Mouse (Mus musculus): ENCODE measurements around the gene Syt7.

The Syt7 gene

GRCm38 (mm10) chr19:10389391-10390098 is 655 bp downstream of the Syt7 start:
- DNase-seq, result peak; percentile 71

- peak; percentile 80 for DNase-seq
Measured at GRCm38 (mm10) chr19:10390099-10390680, 1.3 kb downstream of the Syt7 start.

GRCm38 (mm10) chr19:10391028-10391427 is 2.1 kb downstream of the Syt7 start:
- DNase-seq, result peak; percentile 32

GRCm38 (mm10) chr19:10391995-10392394 is 3.1 kb downstream of the Syt7 start:
- DNase-seq, result peak; percentile 81

- peak; percentile 83 for DNase-seq
Measured at GRCm38 (mm10) chr19:10393471-10393870, 4.6 kb downstream of the Syt7 start.

GRCm38 (mm10) chr19:10393874-10394500 is 5.1 kb downstream of the Syt7 start:
- peak; percentile 65 for DNase-seq

- peak; percentile 66 for DNase-seq
Measured at GRCm38 (mm10) chr19:10395174-10395573, 6.3 kb downstream of the Syt7 start.

- DNase-seq, result peak; percentile 41
Measured at GRCm38 (mm10) chr19:10396962-10397361, 8.1 kb downstream of the Syt7 start.

GRCm38 (mm10) chr19:10397479-10398153 is 8.7 kb downstream of the Syt7 start:
- peak; percentile 65 for DNase-seq

GRCm38 (mm10) chr19:10398296-10398695 is 9.4 kb downstream of the Syt7 start:
- DNase-seq, result peak; percentile 65

- DNase-seq, result peak; percentile 90
Measured at GRCm38 (mm10) chr19:10402771-10403494, 14.0 kb downstream of the Syt7 start.

- peak; percentile 62 for DNase-seq
Measured at GRCm38 (mm10) chr19:10403593-10404380, 14.9 kb downstream of the Syt7 start.

- DNase-seq, result peak; percentile 71
Measured at GRCm38 (mm10) chr19:10404424-10404823, 15.5 kb downstream of the Syt7 start.

- DNase-seq, result peak; percentile 29
Measured at GRCm38 (mm10) chr19:10404911-10405310, 16.0 kb downstream of the Syt7 start.

- DNase-seq, result no peak
Measured at GRCm38 (mm10) chr19:10413701-10414242, 24.9 kb downstream of the Syt7 start.

- peak; percentile 63 for DNase-seq
Measured at GRCm38 (mm10) chr19:10415508-10415907, 26.6 kb downstream of the Syt7 start.

GRCm38 (mm10) chr19:10416889-10417288 is 28.0 kb downstream of the Syt7 start:
- peak; percentile 88 for DNase-seq

- peak; percentile 97 for DNase-seq
Measured at GRCm38 (mm10) chr19:10417436-10417835, 28.5 kb downstream of the Syt7 start.

GRCm38 (mm10) chr19:10421986-10422976 is 33.4 kb downstream of the Syt7 start:
- DNase-seq, result peak; percentile 58

GRCm38 (mm10) chr19:10424751-10425150 is 35.9 kb downstream of the Syt7 start:
- DNase-seq, result no peak

All from cerebellum, adult 11-12 months (tissue).